11 mouse cellular contexts compared by ENCODE assay signal in genomic region chr16:11046437-11046836, GRCm38 (mm10). TPM values are rescaled to one million over a fixed set of nuclear protein-coding genes. Genes with fewer than 3 reads are reported as not detected.
A peak's percentile ranks its signal among the peaks of the same experiment; 100 is the strongest.
DNase-seq lines count a peak whose midpoint lies in the region; ATAC-seq and TF ChIP-seq lines count a peak whose summit lies in the region.
"Had no signal": no experiment of that assay in that cellular context is flagged by ENCODE, and none has a peak within 500 bp of the region (broad histone marks: within the 10 kb centered on the region; RNA-seq: fewer than 3 reads in every experiment).

No protein-coding gene starts in this region.

- 0 out of 2 replicates have a peak, but pooled peaks have one; percentile 35 for TF ChIP-seq EP300 in liver, postnatal 0 days (IDR thresholded peaks at IDR 0.05; ENCODE audit: low read depth)

- H3K4me2 ChIP-seq in kidney, embryonic 15.5 days = no peak overlapping the region
- no peak overlapping the region for H3K4me2 ChIP-seq in liver, postnatal 0 days (ENCODE audit: low read depth, low read length)

- no peaks in the 10 kb centered on the region for H3K9me3 ChIP-seq in kidney, embryonic 15.5 days (replicated peaks)
- no peaks in the 10 kb centered on the region for H3K9me3 ChIP-seq in liver, postnatal 0 days (ENCODE audit: low read length)

- H3K4me1 ChIP-seq in kidney, embryonic 15.5 days = no peaks in the 10 kb centered on the region; the same call in 1 of the 2 replicates
- H3K4me1 ChIP-seq in liver, postnatal 0 days (ENCODE audit: insufficient read depth) = peaks cover 3% of the 10 kb centered on the region; the same call in 1 of the 2 replicates

- no peak overlapping the region for H3K9ac ChIP-seq in kidney, embryonic 15.5 days
- no peak overlapping the region for H3K9ac ChIP-seq in liver, postnatal 0 days (replicated peaks)

- no peak overlapping the region for H3K4me3 ChIP-seq in kidney, embryonic 15.5 days (replicated peaks)
- no peak overlapping the region for H3K4me3 ChIP-seq in liver, postnatal 0 days (ENCODE audit: low read depth, low read length)

- no peaks in the 10 kb centered on the region for H3K36me3 ChIP-seq in kidney, embryonic 15.5 days
- H3K36me3 ChIP-seq in liver, postnatal 0 days (replicated peaks; ENCODE audit: insufficient read depth, low read length) = no peaks in the 10 kb centered on the region

- TF ChIP-seq CTCF in liver, postnatal 0 days (IDR thresholded peaks at IDR 0.05; ENCODE audit: low read depth) = no peak

- peak; percentile 34 for DNase-seq in kidney, adult 11 months
- peak; percentile 66 to 90 for DNase-seq in heart, adult 18-20 months
- peak; percentile 48 to 56 for DNase-seq in heart, postnatal 14 days
- DNase-seq in liver, postnatal 0 days = no peak
- DNase-seq in urinary bladder, adult 18-20 months (ENCODE audit: low spot score in 2 of 2) = no peak
- DNase-seq in neural tube, embryonic 10.5 days (ENCODE audit: extremely low spot score, low spot score) = no peak
- no peak for DNase-seq in right cerebral cortex, postnatal 25 days
- DNase-seq: layer of hippocampus, adult 9-11 months; thymus, postnatal 14 days had no signal

- no peak for ATAC-seq in kidney, embryonic 15.5 days (replicated peaks; ENCODE audit: low FRiP score)
- peak; percentile 45 for ATAC-seq in liver, postnatal 0 days
- ATAC-seq: hindbrain, embryonic 16.5 days had no signal

- 79% methylated on average over 7 of the region's 7 CpGs for WGBS in kidney, embryonic 15.5 days
- 76% methylated on average over 7 of the region's 7 CpGs for WGBS in liver, postnatal 0 days (ENCODE audit: insufficient replicate concordance)

- intact Hi-C loops in heart, postnatal 14 days (cut with DNase I) = no loop called here

- H3K27me3 ChIP-seq in kidney, embryonic 15.5 days = no peaks in the 10 kb centered on the region
- no peaks in the 10 kb centered on the region for H3K27me3 ChIP-seq in liver, postnatal 0 days (ENCODE audit: insufficient read depth, low read length)

- no peak overlapping the region for H3K27ac ChIP-seq in kidney, embryonic 15.5 days
- no peak overlapping the region for H3K27ac ChIP-seq in liver, postnatal 0 days (ENCODE audit: low read depth)

RNA-seq across cellular contexts. Expression of gene Snn, which starts 14.3 kb away (rescaled TPM):
- polyA plus RNA-seq in kidney, embryonic 15.5 days (2015; fragmentation: Nextera tagmentation; extraction: Ambion mirVana) = 37.7 and 40.6 TPM in 2 replicates
- total RNA-seq in heart, adult 18-20 months (2021) = 10 to 100 TPM; 24.6 to 26.5 TPM
- total RNA-seq in heart, postnatal 14 days (2021) = 10 to 100 TPM; 33.5 to 37.4 TPM
- polyA plus RNA-seq in liver, postnatal 0 days (2015; fragmentation: Nextera tagmentation; extraction: Ambion mirVana) = 4.8 and 5.0 TPM in 2 replicates

RNA-seq across cellular contexts. Expression of gene Litaf, which starts 19.5 kb away (rescaled TPM):
- 122 and 123 TPM in 2 replicates for polyA plus RNA-seq in kidney, embryonic 15.5 days (2015; fragmentation: Nextera tagmentation; extraction: Ambion mirVana)
- 10 to 100 TPM; 17.1 to 20.8 TPM for total RNA-seq in heart, adult 18-20 months (2021)
- 10 to 100 TPM; 29.5 to 30.6 TPM for total RNA-seq in heart, postnatal 14 days (2021)
- polyA plus RNA-seq in liver, postnatal 0 days (2015; fragmentation: Nextera tagmentation; extraction: Ambion mirVana) = 77.3 and 79.2 TPM in 2 replicates

Comparison
In these comparisons a context has a peak if more than half of its experiments do, and no peak if none do; other contexts are left out.
1. DNase-seq: peak in kidney, adult 11 months (single experiment), heart, adult 18-20 months (2 of 2) and heart, postnatal 14 days (2 of 2); none in liver, postnatal 0 days (single experiment), urinary bladder, adult 18-20 months (0 of 2), neural tube, embryonic 10.5 days (single experiment) and right cerebral cortex, postnatal 25 days (single experiment).